Mouse (Mus musculus) limb, embryonic 15.5 days (tissue): Measurements from ENCODE around the gene Tlr13. TPM values are rescaled to one million over a fixed set of nuclear protein-coding genes. Genes with fewer than 3 reads are reported as not detected.
"Not testable (repeated sequence)": the region's sequence is repeated elsewhere in the genome, so short reads cannot be mapped to it uniquely, and the experiment has no call there.

ENCODE experiments used
- ATAC-seq: fragments of 200-750 bp; cut with Nextera tagmentation; 2 replicates; pipeline ENCODE4 v1.8.0; 2017; ENCODE audit warnings: low read depth, moderate TSS enrichment; ENCODE audit not compliant: insufficient number of reproducible peaks, low FRiP score, low TSS enrichment
- H3K27ac ChIP-seq: fragments of 300-500 bp; sonication (generic); 2 replicates; pipeline ENCODE4 v1.5.1; 2015; ENCODE audit warnings: moderate library complexity, mild to moderate bottlenecking, inconsistent platforms
- H3K27me3 ChIP-seq: fragments of 300-500 bp; sonication (generic); 2 replicates; pipeline ENCODE4 v1.6.1; 2015; ENCODE audit warnings: inconsistent platforms
- H3K36me3 ChIP-seq: fragments of 300-500 bp; sonication (generic); 2 replicates; pipeline ENCODE4 v1.6.1; 2015; ENCODE audit warnings: inconsistent platforms
- H3K4me1 ChIP-seq: fragments of 300-500 bp; sonication (generic); 2 replicates; pipeline ENCODE4 v1.6.1; 2015; ENCODE audit warnings: inconsistent platforms
- H3K4me2 ChIP-seq: fragments of 300-500 bp; sonication (generic); 2 replicates; pipeline ENCODE4 v1.6.1; 2015; ENCODE audit warnings: mild to moderate bottlenecking, inconsistent platforms
- H3K4me3 ChIP-seq: fragments of 300-500 bp; sonication (generic); 2 replicates; pipeline ENCODE4 v1.5.1; 2015; ENCODE audit warnings: mild to moderate bottlenecking, inconsistent platforms
- H3K9ac ChIP-seq: fragments of 300-500 bp; sonication (generic); 2 replicates; pipeline ENCODE4 v1.6.1; 2015; ENCODE audit warnings: inconsistent platforms
- H3K9me3 ChIP-seq: fragments of 300-500 bp; sonication (generic); 2 replicates; pipeline ENCODE4 v1.6.1; 2016; ENCODE audit warnings: inconsistent platforms
- WGBS: fragments of 180-500 bp; shearing (Covaris S2); methylation state at CpG from one replicate; pipeline ENCODE4 v1.1.7; 2015; 5-methylcytosine and 5-hydroxymethylcytosine counted together
- polyA plus RNA-seq: library from polyadenylated mRNA; unstranded; fragments of >200 nt; fragmentation: Nextera tagmentation; extraction: Ambion mirVana; gene quantifications from 2 replicates; pipeline ENCODE4 v1.2.1, GENCODE M21; 2015

The Tlr13 gene
- polyA plus RNA-seq, 1 experiment from 2014 or later = 0.97 TPM

DNA sequence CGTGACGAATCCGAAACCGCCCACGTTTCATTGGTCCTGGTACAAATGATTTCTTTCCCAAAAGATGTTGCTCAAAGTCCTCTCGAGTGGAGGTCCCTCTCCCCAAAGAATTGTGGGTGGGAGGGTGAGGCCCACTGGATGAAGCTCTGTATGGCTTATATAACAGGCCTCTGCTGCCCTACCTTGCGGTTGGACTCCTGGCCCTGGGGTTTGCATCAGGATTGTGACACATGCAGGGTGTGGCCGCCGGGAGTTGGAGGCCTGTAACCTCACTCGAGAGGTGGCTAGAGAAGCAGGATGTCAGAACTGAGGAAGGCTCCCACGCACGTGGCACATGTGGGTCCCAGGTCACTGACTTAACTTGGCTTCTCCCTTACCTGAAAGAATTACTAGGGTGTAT is 44.7 kb downstream of the Tlr13 start:
- ATAC-seq = no peak
- H3K9ac ChIP-seq = 0 out of 2 replicates have a peak overlapping the region, but pooled peaks have one; percentile 40
- no peaks in the 10 kb centered on the region for H3K9me3 ChIP-seq
- peak overlapping the region; percentile 72 for H3K27ac ChIP-seq
- no peaks in the 10 kb centered on the region for H3K36me3 ChIP-seq
- H3K4me2 ChIP-seq = peak overlapping the region; percentile 39
- H3K4me1 ChIP-seq = peaks cover 8% of the 10 kb centered on the region
- no peaks in the 10 kb centered on the region for H3K27me3 ChIP-seq
- peak overlapping the region; percentile 52 for H3K4me3 ChIP-seq
- 29% methylated on average over 12 of the region's 12 CpGs for WGBS

GRCm38 (mm10) chrX:106189356-106189755 is 46.4 kb downstream of the Tlr13 start:
- Histone ChIP-seq H3K9me3 (no peaks in the 10 kb centered on the region), H3K4me3 (peak overlapping the region; percentile 52), H3K4me2 (peak overlapping the region; percentile 39), H3K9ac (no peak overlapping the region), H3K4me1 (peaks cover 8% of the 10 kb centered on the region), H3K36me3 (no peaks in the 10 kb centered on the region), H3K27ac (no peak overlapping the region), H3K27me3 (no peaks in the 10 kb centered on the region)
- ATAC-seq = no peak
- 55% methylated on average over 5 of the region's 5 CpGs for WGBS

DNA sequence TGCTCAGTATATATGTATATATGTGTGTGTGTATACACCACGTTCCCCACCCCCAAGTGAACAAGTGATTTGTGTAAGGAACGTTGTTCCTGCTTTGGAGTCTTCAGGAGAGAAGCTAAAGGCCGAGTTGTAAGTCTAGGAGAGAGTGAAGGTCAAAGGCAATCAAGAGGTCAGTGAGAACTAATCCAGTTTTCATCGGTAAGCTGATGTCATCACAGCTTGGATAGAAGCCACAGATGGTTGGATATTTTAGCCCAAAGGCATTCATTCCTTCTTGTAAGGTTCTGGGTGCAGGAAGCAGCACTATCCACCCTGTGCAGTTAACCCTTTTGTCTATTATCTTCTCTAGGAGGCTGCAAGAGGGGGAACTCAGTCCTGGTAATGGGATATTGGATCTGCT is 47.1 kb downstream of the Tlr13 start:
- Histone ChIP-seq H3K27me3 (no peaks in the 10 kb centered on the region), H3K36me3 (no peaks in the 10 kb centered on the region; the same call in 1 of the 2 replicates), H3K4me1 (peaks cover 8% of the 10 kb centered on the region), H3K4me3 (peak overlapping the region; percentile 52; the same call in 1 of the 2 replicates), H3K9me3 (no peaks in the 10 kb centered on the region), H3K9ac (no peak overlapping the region), H3K27ac (no peak overlapping the region), H3K4me2 (0 out of 2 replicates have a peak overlapping the region, but pooled peaks have one; percentile 39)
- ATAC-seq = no peak
- 48% methylated on average over 4 of the region's 4 CpGs for WGBS

DNA sequence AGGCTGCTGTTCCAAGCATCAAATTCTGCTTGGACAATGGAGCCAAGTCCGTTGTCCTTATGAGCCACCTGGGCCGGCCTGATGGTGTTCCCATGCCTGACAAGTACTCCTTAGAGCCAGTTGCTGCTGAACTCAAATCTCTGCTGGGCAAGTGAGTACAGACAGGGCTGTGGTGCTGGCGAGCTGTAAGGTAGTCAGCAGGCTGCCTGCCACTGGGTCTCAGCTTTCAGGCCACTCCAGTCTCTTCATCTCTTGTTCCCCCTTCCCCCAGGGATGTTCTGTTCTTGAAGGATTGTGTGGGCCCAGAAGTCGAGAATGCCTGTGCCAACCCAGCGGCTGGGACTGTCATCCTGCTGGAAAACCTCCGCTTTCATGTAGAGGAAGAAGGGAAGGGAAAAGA is 51.4 kb downstream of the Tlr13 start:
- not testable (repeated sequence) for ATAC-seq, H3K4me1 ChIP-seq, H3K27ac ChIP-seq, H3K9me3 ChIP-seq, H3K4me2 ChIP-seq, H3K4me3 ChIP-seq, H3K27me3 ChIP-seq, H3K9ac ChIP-seq
- 77% methylated on average over 6 of the region's 6 CpGs for WGBS
- peaks cover 20% of the 10 kb centered on the region for H3K36me3 ChIP-seq

DNA sequence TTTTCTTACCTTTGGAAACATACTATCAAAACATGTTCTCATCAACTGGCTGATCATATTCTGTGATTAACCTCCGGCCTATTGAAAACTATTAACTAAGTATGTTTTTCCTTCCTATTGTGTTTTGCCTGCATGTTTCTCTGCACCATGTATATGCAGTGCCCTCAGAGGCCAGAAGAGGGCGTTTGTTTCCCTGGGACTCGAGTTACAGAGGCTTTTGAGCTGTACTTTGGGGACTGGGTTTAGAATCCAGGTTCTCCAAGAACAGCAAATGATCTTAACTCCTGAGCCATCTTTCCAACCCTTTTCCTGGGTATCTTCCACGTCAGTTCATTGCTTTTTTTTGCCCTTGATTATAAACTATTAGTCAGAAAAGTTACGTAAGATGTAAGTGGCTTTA is 54.3 kb downstream of the Tlr13 start:
- Histone ChIP-seq H3K9ac (no peak overlapping the region), H3K36me3 (peaks cover 39% of the 10 kb centered on the region), H3K27me3 (no peaks in the 10 kb centered on the region), H3K4me3 (no peak overlapping the region), H3K4me1 (no peaks in the 10 kb centered on the region), H3K4me2 (no peak overlapping the region), H3K9me3 (no peaks in the 10 kb centered on the region), H3K27ac (no peak overlapping the region)
- WGBS = 66% methylated on average over 5 of the region's 5 CpGs
- ATAC-seq = no peak

GRCm38 (mm10) chrX:106198904-106199303 is 55.9 kb downstream of the Tlr13 start:
- no peaks in the 10 kb centered on the region for H3K9me3 ChIP-seq
- H3K27me3 ChIP-seq = no peaks in the 10 kb centered on the region
- WGBS = 86% methylated on average over 5 of the region's 5 CpGs
- peaks cover 42% of the 10 kb centered on the region for H3K36me3 ChIP-seq
- no peak overlapping the region for H3K27ac ChIP-seq
- H3K9ac ChIP-seq = no peak overlapping the region
- ATAC-seq = no peak
- H3K4me2 ChIP-seq = no peak overlapping the region
- no peaks in the 10 kb centered on the region for H3K4me1 ChIP-seq
- H3K4me3 ChIP-seq = no peak overlapping the region

GRCm38 (mm10) chrX:106209100-106209499 is 66.1 kb downstream of the Tlr13 start:
- Histone ChIP-seq H3K9ac (no peak overlapping the region), H3K27ac (no peak overlapping the region), H3K4me1 (no peaks in the 10 kb centered on the region), H3K9me3 (no peaks in the 10 kb centered on the region), H3K4me3 (no peak overlapping the region), H3K27me3 (no peaks in the 10 kb centered on the region), H3K4me2 (no peak overlapping the region), H3K36me3 (no peaks in the 10 kb centered on the region)
- WGBS = 72% methylated on average over 2 of the region's 2 CpGs
- no peak for ATAC-seq

Other genes starting within 250 kb of the Tlr13 start
- gene Atrx, start 213.8 kb upstream of the Tlr13 start, polyA plus RNA-seq = 170 and 178 TPM in 2 replicates
- 64.2 and 64.4 TPM in 2 replicates for gene Magt1, start 131.3 kb upstream of the Tlr13 start, polyA plus RNA-seq
- gene Cox7b, start 127.5 kb upstream of the Tlr13 start, polyA plus RNA-seq = 342 and 357 TPM in 2 replicates
- 23.0 and 24.0 TPM in 2 replicates for gene Atp7a, start 115.9 kb upstream of the Tlr13 start, polyA plus RNA-seq
- gene Pgk1, start 43.9 kb downstream of the Tlr13 start, polyA plus RNA-seq = 373 and 387 TPM in 2 replicates
- gene Taf9b, start 78.0 kb downstream of the Tlr13 start, polyA plus RNA-seq = 7.8 and 9.8 TPM in 2 replicates
- not detected in 2 replicates for gene Fnd3c2, start 112.2 kb downstream of the Tlr13 start, polyA plus RNA-seq